Mouse (Mus musculus): Measurements from ENCODE around the gene Ucp1. TPM values are rescaled to one million over a fixed set of nuclear protein-coding genes. Genes with fewer than 3 reads are reported as not detected.
"Not testable (repeated sequence)": the region's sequence is repeated elsewhere in the genome, so short reads cannot be mapped to it uniquely, and the experiment has no call there.

The Ucp1 gene
- total and polyA plus RNA-seq, 3 experiments: not detected

GRCm38 (mm10) chr8:83309836-83310235 lies 19.7 kb downstream of the Ucp1 start:
- no peaks in the 10 kb centered on the region for H3K4me1 ChIP-seq (ENCODE audit: control insufficient read depth in 1 of 2, insufficient read depth in 2 of 2)
- H3K9ac ChIP-seq (ENCODE audit: insufficient read depth, low read depth): no peak overlapping the region
- dilution Hi-C loops (cut with MboI; ENCODE audit: extremely low pct_ligation_motif_present, extremely low pct_unique_long_range_greater_than_20kb, low sequenced_read_pairs): no loop called here
- in situ Hi-C loops (cut with MboI; ENCODE audit: low pct_ligation_motif_present, low pct_unique_long_range_greater_than_20kb, low sequenced_read_pairs): no loop called here
- no peak overlapping the region for H3K4me3 ChIP-seq (replicated peaks in 1 of 3; ENCODE audit: low read depth in 2 of 3, low read length in 2 of 3, poor library complexity in 1 of 3)
- TF ChIP-seq CHD2 (IDR thresholded peaks at IDR 0.05; ENCODE audit: low read length) (no peak), TCF12 (IDR thresholded peaks at IDR 0.05; ENCODE audit: low read depth, low read length) (no peak), NRF1 (IDR thresholded peaks at IDR 0.05; ENCODE audit: low read depth, low read length) (no peak), PAX5 (IDR thresholded peaks at IDR 0.05; ENCODE audit: low read length) (no peak), RCOR1 (conservative IDR thresholded peaks at IDR 0.05; ENCODE audit: low read depth, low read length) (no peak), TBP (conservative IDR thresholded peaks at IDR 0.05; ENCODE audit: low read depth, low read length) (no peak), POLR2AphosphoS2 (IDR thresholded peaks at IDR 0.05; ENCODE audit: low read depth, low read length) (no peak), USF1 (IDR thresholded peaks at IDR 0.05; ENCODE audit: low read depth, low read length) (no peak)
- H3K9me3 ChIP-seq (replicated peaks; ENCODE audit: low read length): no peaks in the 10 kb centered on the region
- H3K79me2 ChIP-seq (replicated peaks; ENCODE audit: control insufficient read depth, extremely low read depth, insufficient read depth, poor library complexity, severe bottlenecking): no peaks in the 10 kb centered on the region
- no peak for DNase-seq (ENCODE audit: extremely low read depth)
- no peaks in the 10 kb centered on the region for H3K27me3 ChIP-seq (replicated peaks)
- no peak overlapping the region for H3K27ac ChIP-seq (ENCODE audit: insufficient read depth, low read depth)
- peaks cover 0 to 7% of the 10 kb centered on the region in 2 experiments for H3K36me3 ChIP-seq (replicated peaks in 1 of 2; ENCODE audit: control insufficient read depth in 1 of 2, insufficient read depth in 1 of 2, low read length in 1 of 2)
- no peak overlapping the region for H3K4me2 ChIP-seq (ENCODE audit: insufficient read depth, low read depth, poor library complexity, severe bottlenecking)

GRCm38 (mm10) chr8:83315084-83315483 lies 24.9 kb downstream of the Ucp1 start:
- H3K4me1 ChIP-seq (ENCODE audit: control insufficient read depth in 1 of 2, insufficient read depth in 2 of 2); H3K9me3 ChIP-seq (replicated peaks; ENCODE audit: low read length); H3K27me3 ChIP-seq (replicated peaks); H3K4me3 ChIP-seq (replicated peaks in 1 of 3; ENCODE audit: low read depth in 2 of 3, low read length in 2 of 3, poor library complexity in 1 of 3); DNase-seq (ENCODE audit: extremely low read depth); H3K9ac ChIP-seq (ENCODE audit: insufficient read depth, low read depth); H3K79me2 ChIP-seq (replicated peaks; ENCODE audit: control insufficient read depth, extremely low read depth, insufficient read depth, poor library complexity, severe bottlenecking); H3K27ac ChIP-seq (ENCODE audit: insufficient read depth, low read depth); H3K4me2 ChIP-seq (ENCODE audit: insufficient read depth, low read depth, poor library complexity, severe bottlenecking); dilution Hi-C loops (cut with MboI; ENCODE audit: extremely low pct_ligation_motif_present, extremely low pct_unique_long_range_greater_than_20kb, low sequenced_read_pairs); in situ Hi-C loops (cut with MboI; ENCODE audit: low pct_ligation_motif_present, low pct_unique_long_range_greater_than_20kb, low sequenced_read_pairs): not testable (repeated sequence)
- peaks cover 18 to 43% of the 10 kb centered on the region in 2 experiments for H3K36me3 ChIP-seq (replicated peaks in 1 of 2; ENCODE audit: control insufficient read depth in 1 of 2, insufficient read depth in 1 of 2, low read length in 1 of 2)

DNA sequence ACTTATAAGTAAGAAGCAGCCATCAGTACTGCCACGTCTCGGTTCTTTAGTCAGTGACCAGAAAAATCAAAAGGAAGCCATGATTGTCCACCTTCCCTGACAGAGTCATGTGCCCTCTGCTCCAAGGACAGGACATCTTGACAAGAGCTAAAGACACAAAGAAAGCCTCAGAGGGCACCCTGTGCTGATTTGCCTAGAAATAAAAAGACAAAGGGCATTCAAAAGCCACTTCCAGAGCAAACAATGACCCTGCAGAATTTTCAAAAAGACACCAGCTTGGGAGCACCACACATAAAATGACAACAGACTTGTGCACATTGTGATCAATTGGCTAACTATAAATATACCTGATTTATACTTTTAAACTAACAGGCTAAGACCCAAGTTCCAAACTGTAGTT lies 25.5 kb downstream of the Ucp1 start:
- DNase-seq (ENCODE audit: extremely low read depth): no peak
- Histone ChIP-seq H3K4me1 (ENCODE audit: control insufficient read depth in 1 of 2, insufficient read depth in 2 of 2) (no peaks in the 10 kb centered on the region), H3K27ac (ENCODE audit: insufficient read depth, low read depth) (no peak overlapping the region)

More for the DNA sequence above, 25.5 kb downstream of the Ucp1 start:
- in situ Hi-C loops (cut with MboI; ENCODE audit: low pct_ligation_motif_present, low pct_unique_long_range_greater_than_20kb, low sequenced_read_pairs) (no loop called here), dilution Hi-C loops (cut with MboI; ENCODE audit: extremely low pct_ligation_motif_present, extremely low pct_unique_long_range_greater_than_20kb, low sequenced_read_pairs) (no loop called here)
- Histone ChIP-seq H3K27me3 (replicated peaks) (no peaks in the 10 kb centered on the region), H3K9me3 (replicated peaks; ENCODE audit: low read length) (no peaks in the 10 kb centered on the region), H3K9ac (ENCODE audit: insufficient read depth, low read depth) (no peak overlapping the region), H3K36me3 (replicated peaks in 1 of 2; ENCODE audit: control insufficient read depth in 1 of 2, insufficient read depth in 1 of 2, low read length in 1 of 2) (peaks cover 22 to 47% of the 10 kb centered on the region in 2 experiments), H3K79me2 (replicated peaks; ENCODE audit: control insufficient read depth, extremely low read depth, insufficient read depth, poor library complexity, severe bottlenecking) (no peaks in the 10 kb centered on the region), H3K4me3 (replicated peaks in 1 of 3; ENCODE audit: low read depth in 2 of 3, low read length in 2 of 3, poor library complexity in 1 of 3) (no peak overlapping the region), H3K4me2 (ENCODE audit: insufficient read depth, low read depth, poor library complexity, severe bottlenecking) (no peak overlapping the region)
- TF ChIP-seq UBTF (IDR thresholded peaks at IDR 0.05; ENCODE audit: low read depth, low read length) (no peak), MAX (IDR thresholded peaks at IDR 0.05; ENCODE audit: low read length) (no peak), MAFK (IDR thresholded peaks at IDR 0.05; ENCODE audit: insufficient replicate concordance, low read length) (no peak), JUND (conservative IDR thresholded peaks at IDR 0.05; ENCODE audit: low read depth, low read length) (no peak), SMC3 (IDR thresholded peaks at IDR 0.05; ENCODE audit: low read depth, low read length) (no peak), POLR2A (IDR thresholded peaks at IDR 0.05; ENCODE audit: low read depth, low read length) (no peak), TCF12 (IDR thresholded peaks at IDR 0.05; ENCODE audit: low read depth, low read length) (no peak), RCOR1 (conservative IDR thresholded peaks at IDR 0.05; ENCODE audit: low read depth, low read length) (no peak), RAD21 (IDR thresholded peaks at IDR 0.05; ENCODE audit: low read depth, low read length) (no peak), EP300 (IDR thresholded peaks at IDR 0.05; ENCODE audit: low read length) (no peak), ELF1 (IDR thresholded peaks at IDR 0.05; ENCODE audit: low read depth, low read length) (no peak), MXI1 (IDR thresholded peaks at IDR 0.05; ENCODE audit: low read depth, low read length) (no peak), CHD2 (IDR thresholded peaks at IDR 0.05; ENCODE audit: low read length) (no peak), USF2 (conservative IDR thresholded peaks at IDR 0.05; ENCODE audit: low read depth, low read length) (no peak), CHD1 (IDR thresholded peaks at IDR 0.05; ENCODE audit: low read depth, low read length) (no peak), ZMIZ1 (IDR thresholded peaks at IDR 0.05; ENCODE audit: low read depth, low read length) (no peak), JUN (IDR thresholded peaks at IDR 0.05; ENCODE audit: insufficient read depth, low read depth, low read length) (no peak), HCFC1 (IDR thresholded peaks at IDR 0.05; ENCODE audit: low read depth, low read length) (no peak), POLR2AphosphoS2 (IDR thresholded peaks at IDR 0.05; ENCODE audit: low read depth, low read length) (no peak), MEF2A (IDR thresholded peaks at IDR 0.05; ENCODE audit: borderline replicate concordance, low read depth, low read length) (no peak)
